Mouse (Mus musculus): ENCODE measurements at regions not wholly inside any gene's neighbourhood (a gene's known extent, or its start where the extent isn't known, plus 50 kb on each side); places are given as distances from the start of the nearest gene placed in this dataset.

DNA sequence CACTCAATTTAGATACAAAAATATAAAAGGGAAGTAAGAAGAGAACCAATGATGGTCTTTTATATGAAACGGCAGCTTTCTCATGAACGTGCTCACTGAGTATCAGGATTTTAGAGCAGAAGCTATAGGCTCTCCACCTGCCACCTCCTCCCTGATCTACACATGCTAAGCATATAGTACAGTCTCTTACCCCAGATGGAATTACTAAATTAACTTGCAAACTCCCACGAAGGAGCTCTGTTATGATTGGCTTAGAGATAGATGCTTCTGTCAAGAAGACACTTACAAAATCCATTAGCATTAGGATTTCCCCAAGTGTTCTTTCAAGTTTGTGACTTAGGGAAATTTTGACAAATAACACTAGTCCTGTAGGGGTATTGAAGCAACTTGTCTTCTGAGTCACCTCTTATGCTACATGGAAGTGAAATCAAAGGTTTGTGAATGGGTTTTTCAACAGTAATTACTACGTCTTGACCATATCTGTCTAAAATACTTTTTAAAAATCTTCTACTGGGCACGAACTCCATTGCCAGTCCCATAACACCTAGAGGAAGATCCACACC is 60.6 kb downstream of the Crygs start:
- in situ Hi-C loops (cut with MboI, MseI): no loop called here

DNA sequence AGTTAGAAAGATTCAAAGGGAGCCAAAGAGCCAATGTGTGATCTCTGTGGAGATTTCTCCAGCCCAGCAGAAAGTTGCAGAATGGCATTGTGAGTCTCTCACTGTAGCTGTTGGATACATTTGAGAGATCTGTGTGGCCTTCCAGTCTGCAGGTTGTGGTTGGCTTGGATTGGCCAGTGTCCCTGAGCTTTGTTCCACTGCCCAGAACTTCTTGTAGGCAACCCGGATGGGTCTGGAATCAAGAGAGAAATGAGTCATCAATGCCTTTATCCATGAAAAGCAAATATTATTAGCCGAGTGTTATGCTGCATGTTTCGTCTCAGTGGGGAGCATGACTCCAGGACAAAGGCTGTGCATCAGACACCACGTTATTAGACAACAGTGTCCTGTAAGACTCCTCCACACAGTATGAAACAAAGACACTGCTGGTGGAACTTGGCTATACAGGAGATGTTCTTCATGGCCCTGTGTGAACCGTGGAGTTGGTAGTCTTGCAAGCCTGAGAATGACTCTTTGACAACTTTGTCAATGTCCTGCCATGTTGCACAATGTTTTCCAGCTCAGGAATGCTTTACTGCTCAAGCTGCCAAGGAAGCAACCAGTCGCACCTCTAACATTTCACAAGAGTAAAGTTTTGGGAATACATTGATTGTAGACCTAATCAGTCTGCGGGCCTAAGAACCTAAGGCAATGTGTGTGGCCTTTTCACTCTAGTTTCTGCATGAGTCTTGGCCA is 67.1 kb downstream of the Crygs start:
- in situ Hi-C loops (cut with MboI, MseI): no loop called here

DNA sequence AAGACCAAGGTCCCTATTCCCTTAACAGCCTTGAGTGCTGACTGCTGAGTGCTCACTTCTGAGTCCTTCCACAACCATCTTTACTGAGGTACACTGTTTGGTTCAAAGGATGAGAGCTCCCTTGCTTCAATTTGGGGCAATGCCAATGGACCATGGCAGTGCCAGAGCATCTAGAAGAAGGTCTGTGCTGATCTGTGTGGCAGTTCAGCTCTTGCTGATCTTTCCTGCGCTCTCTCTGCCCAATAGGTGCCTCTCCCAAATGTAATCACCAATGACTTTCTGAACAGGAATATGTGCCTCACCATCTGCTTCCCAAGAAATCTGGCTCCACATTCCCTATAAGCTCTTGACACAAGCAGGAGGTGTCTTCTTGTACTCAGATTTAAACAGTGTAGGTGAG is 67.9 kb downstream of the Crygs start:
- in situ Hi-C loops (cut with MboI, MseI): no loop called here

DNA sequence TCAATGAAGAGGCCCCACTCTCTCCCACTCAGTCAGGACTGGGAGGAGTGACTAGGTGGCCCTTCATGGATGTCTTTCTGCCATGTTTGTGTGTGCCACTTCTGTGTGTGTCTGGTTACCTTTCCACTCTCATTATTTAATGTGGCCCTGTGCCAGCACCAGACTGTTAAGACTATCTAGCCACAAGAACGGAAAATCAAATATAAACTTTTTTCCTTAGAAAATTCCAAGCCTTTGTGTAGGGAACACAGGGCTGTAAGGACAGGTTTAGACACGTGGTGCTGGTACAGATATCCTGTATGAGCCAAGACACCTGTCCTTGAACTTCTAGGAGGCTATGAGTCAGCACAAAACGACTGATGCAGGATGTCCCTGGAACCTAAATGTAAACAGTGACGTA is 69.9 kb downstream of the Crygs start:
- in situ Hi-C loops (cut with MboI, MseI): no loop called here

DNA sequence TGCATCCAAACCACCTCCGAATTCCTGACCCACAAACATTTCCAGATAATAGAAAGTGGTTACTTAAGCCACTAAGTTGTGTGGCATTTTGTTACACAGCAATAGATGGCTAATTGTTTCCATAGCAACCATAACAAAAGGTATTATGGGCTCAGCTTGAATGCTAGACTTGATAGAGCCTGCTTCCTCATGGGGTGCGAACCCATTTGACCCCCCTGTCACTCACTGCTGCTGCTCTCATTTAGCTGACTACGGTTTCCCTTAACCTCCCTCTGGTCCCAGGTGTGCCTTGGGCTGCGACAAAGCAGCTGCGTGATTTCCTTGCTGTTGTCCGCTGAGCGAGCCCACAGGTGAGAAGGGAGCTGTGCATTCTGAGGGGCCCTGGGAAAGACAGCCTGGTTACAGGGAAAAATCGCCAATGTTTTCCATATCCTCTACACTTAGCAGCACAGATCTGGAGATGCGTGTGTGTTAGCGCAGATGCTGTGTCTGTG is 76.8 kb downstream of the Crygs start:
- in situ Hi-C loops (cut with MboI, MseI): loop anchor here (5.0 kb wide), 1 partner anchor 88 kb away; no protein-coding TSS in a partner anchor

DNA sequence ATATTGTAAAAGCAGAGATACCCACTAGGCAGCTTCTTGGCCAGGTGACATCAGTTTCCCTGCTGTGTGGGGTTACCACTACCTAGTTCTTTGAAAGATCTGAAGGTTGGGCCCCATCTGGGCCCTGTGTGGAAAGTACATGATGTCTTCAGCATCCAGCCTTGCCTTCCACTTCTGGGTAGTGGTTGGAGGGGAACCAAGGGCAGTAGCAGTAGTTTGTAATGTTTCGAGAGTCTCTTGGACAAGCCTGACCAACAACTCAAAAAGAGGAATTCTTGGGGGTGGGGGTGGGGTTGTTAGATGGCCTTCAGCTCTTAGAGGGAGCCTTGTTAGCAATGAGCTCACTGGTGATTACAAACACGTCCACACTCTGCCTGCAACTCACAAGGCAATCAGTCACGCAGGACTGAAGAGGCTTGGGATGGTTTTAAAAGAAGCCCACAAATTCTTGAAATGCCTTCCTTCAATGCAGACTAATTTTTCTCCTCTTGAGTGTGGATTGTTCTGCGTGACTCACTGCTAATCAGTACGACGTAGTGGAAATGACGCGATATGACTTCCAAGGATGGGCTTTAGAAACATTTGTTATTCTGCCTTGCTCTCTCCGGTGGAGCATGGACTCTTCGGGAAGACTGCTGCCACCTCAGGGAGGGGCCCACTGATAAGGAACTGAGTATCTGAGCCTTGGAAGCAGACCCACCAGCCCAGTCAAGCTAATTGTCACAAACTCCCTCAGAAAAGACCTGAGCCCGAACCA is 76.9 kb upstream of the Dgkg start:
- in situ Hi-C loops (cut with MboI, MseI): loop anchor here (5.0 kb wide), 1 partner anchor 88 kb away; no protein-coding TSS in a partner anchor

DNA sequence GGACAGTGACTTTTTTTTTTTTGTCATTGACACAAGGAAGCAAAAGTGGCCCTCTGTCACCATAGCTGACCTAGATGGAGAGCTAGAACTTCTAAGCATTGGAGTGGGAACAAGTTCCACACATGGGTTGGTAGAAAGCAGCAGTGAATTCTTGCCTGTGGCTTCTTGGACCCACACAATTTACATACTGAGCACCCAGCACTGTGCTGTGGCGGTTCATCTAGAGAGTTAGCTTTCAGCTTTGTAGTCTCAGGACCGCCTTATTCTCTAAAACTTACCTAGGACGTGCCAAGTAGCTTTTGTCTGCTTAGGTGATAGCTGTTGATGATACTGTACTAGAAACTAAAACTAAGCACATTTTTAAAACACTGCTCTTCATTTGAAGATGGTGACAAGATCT is 72.1 kb upstream of the Dgkg start:
- in situ Hi-C loops (cut with MboI, MseI): no loop called here

DNA sequence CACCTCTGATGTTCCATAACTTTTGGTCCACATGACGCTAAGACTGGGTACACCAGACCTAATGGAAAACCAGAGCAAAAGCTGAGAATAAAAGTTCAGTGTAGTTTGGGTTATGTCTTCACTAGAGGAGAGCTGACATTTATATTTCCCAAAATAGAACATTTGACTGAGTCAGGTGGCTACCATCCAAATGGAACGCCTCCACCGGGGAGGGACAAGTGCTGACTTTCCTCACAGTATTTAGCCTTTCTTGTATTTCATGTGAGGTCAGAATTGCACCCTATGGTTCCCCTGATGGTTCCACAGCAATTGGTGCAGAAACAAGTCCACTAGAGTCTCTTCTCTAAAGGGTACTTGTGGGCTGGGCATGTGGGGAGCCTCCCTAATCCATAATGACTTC is 68.2 kb upstream of the Dgkg start:
- in situ Hi-C loops (cut with MboI, MseI): no loop called here

DNA sequence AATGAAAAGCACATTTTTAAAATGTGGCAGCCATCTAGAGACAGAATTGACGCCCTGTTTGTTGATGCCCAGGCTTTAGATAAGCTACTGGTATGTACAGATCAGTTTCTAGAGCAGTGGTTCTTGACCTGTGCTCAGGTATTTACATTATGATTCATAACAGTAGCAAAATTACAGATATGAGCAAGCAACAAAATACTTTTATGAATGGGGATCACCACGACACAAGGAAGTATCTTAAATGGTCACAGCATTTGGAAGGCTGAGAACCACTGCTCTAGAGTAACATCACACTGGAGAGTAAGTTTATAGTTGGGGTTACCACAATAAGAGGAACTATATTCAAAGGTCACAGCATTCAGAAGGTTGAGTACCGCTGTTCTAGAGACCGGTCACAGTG is 66.3 kb upstream of the Dgkg start:
- in situ Hi-C loops (cut with MboI, MseI): no loop called here

DNA sequence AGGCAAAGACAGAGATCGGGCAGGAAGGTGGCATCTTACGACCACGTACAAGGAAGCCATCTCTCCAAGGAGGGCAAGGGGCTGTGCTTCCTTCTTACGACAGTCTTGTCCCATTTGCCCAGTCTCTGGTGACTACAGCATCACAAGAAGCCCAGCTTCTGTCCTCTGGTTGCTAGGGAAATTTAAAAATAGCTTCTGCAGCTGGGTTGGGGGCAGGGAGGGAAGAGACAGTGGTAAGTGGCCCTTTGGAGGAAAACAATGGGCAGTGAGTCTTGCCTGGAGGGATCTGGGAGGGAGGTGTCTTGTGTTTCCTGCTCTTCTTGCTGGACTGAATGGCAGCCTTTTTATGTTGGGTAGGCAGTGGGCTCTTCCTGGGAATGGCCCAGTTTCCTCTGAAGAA is 62.8 kb upstream of the Dgkg start:
- in situ Hi-C loops (cut with MboI, MseI): no loop called here

DNA sequence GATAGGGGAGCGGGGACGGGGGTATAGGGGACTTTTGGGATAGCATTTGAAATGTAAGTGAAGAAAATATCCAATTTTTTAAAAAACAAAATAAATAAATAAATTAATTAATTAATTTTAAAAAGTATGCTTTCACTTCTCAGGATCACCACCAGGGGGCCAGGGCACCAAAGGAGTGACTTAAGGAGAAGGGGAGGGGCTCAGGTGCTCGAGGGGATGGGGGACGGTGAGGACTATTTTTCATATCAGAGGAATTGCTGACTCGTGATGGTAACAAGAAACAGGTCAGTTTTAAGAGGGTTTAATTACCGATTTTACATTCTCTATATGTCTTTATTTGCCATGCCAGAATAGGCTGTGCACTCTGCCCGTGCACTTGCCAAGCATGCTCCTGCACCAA is 62.3 kb upstream of the Dgkg start:
- in situ Hi-C loops (cut with MboI, MseI): no loop called here

DNA sequence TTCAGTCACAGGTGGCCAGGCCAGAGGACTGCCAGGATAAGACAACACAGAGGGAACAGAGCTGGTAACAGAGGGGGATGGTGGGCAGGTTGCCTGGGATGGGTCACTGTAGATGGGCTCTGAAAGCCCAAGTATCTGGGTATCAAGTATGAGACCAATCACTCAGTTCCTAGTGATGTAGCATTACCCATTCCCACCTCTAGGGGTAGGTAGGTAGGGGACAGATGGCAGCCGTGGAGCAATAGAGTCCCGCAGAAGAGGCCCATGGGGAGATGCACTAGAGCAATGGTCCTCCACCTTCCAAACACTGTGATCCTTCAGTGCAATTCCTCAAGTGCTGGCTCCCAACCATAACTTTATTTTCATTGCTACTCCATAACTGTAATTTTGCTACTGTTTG is 60.4 kb upstream of the Dgkg start:
- in situ Hi-C loops (cut with MboI, MseI): no loop called here

DNA sequence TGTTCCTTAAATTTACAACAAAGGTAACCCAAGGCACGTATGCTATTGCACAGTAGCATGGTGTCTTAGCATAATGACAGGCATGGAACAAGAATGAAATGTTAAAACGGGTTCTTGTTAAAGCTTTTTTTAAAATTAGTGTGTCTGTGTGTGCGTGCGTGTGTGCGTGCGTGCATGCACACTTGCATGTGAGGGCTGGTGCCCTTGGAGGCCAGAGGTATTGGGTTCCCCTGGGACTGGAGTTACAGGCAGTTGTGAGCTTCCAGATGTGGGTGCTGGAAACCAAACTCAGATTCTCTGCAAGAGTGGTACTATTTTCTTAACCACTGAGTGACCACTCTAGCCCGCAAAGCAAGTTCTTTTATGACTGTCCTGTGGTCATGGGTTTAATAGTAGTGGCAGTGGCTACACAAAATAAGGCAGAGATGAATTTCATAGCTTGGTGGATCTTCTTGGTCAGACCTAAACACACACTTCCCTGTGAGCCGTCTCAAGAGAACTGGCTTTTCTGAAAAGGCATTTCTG is 59.3 kb upstream of the Dgkg start:
- in situ Hi-C loops (cut with MboI, MseI): no loop called here

DNA sequence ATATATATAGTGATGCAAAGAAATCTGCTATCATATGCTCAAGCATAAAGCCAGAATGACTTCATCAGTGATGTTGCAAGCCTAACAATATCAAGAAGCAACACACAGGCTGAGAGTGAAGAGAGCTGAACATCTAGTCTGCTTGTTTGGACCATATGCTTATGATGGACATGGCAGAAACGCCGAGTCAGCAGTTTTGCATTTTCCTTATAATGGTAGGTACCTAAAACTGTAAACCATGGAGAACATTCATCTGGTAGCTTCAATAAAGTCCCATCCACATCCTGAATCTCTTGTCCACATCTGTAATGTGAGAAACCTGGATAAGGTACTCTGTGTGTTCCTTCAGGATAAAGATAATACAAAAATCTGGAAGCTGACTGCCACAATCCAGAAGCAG is 57.3 kb upstream of the Dgkg start:
- in situ Hi-C loops (cut with MboI, MseI): no loop called here

DNA sequence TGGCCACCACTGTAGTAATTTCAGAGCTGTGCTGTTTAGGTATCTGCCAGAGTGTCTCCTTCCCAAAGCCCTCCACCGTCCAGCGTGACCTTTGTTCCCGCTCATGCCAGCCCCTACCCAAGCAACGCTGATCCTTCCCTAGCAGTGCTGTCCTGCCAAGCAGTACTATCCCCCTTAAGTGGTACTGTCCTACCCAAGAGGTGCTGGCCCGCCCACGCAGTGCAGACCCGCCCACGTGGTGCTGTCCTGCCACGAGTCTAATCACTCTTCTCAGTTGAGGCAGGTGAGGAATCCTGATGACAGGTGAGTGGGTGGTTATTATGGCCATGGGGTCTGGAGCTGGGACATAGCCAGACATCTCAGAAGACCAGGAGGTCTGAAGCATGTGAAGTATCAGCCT is 51.7 kb upstream of the Dgkg start:
- in situ Hi-C loops (cut with MboI, MseI): no loop called here
